Mouse (Mus musculus) neural tube, embryonic 14.5 days (tissue): ENCODE data around the gene Txnrd1. TPM values are rescaled to one million over a fixed set of nuclear protein-coding genes. Genes with fewer than 3 reads are reported as not detected.

Experiments
- ATAC-seq: fragments of 200-750 bp; cut with Nextera tagmentation; 2 replicates; pipeline ENCODE4 v1.8.0; 2017; ENCODE audit warnings: low read depth, mild to moderate bottlenecking, moderate TSS enrichment, moderate library complexity
- H3K27ac ChIP-seq: fragments of 300-500 bp; sonication (generic); 2 replicates; pipeline ENCODE4 v1.5.1; 2014; ENCODE audit warnings: low read depth, mild to moderate bottlenecking, control low read depth, low read length, moderate library complexity, mixed read lengths
- H3K27me3 ChIP-seq: fragments of 300-500 bp; sonication (generic); 2 replicates; pipeline ENCODE4 v1.6.1; 2014; ENCODE audit warnings: low read length; ENCODE audit not compliant: control insufficient read depth, insufficient read depth
- H3K36me3 ChIP-seq: fragments of 300-500 bp; sonication (generic); 2 replicates; pipeline ENCODE4 v1.6.1; 2014; ENCODE audit warnings: low read length, mixed read lengths; ENCODE audit not compliant: control insufficient read depth, insufficient read depth
- H3K4me1 ChIP-seq: fragments of 300-500 bp; sonication (generic); 2 replicates; pipeline ENCODE4 v1.6.1; 2014; ENCODE audit warnings: low read length; ENCODE audit not compliant: control insufficient read depth, insufficient read depth
- H3K4me2 ChIP-seq: fragments of 300-500 bp; sonication (generic); 2 replicates; pipeline ENCODE4 v1.6.1; 2014; ENCODE audit warnings: mild to moderate bottlenecking, low read depth, low read length, control low read depth
- H3K4me3 ChIP-seq: fragments of 300-500 bp; sonication (generic); 2 replicates; pipeline ENCODE4 v1.5.1; 2014; ENCODE audit warnings: low read depth, low read length, control low read depth, mixed read lengths
- H3K9ac ChIP-seq: fragments of 300-500 bp; sonication (generic); replicated peaks from 2 replicates; pipeline ENCODE4 v1.6.1; 2014; ENCODE audit warnings: low read depth, mild to moderate bottlenecking, control low read depth, low read length, mixed read lengths
- H3K9me3 ChIP-seq: fragments of 300-500 bp; sonication (generic); 2 replicates; pipeline ENCODE4 v1.6.1; 2016; ENCODE audit warnings: low read length; ENCODE audit not compliant: control insufficient read depth
- WGBS: fragments of 180-500 bp; shearing (Covaris S2); extraction: QIAGEN DNeasy Blood & Tissue Kit; methylation state at CpG from one replicate; pipeline ENCODE4 v1.1.7; 2014; 5-methylcytosine and 5-hydroxymethylcytosine counted together
- polyA plus RNA-seq: library from polyadenylated mRNA; unstranded; fragments of >200 nt; fragmentation: Nextera tagmentation; extraction: Ambion mirVana; gene quantifications from 2 replicates; pipeline ENCODE4 v1.2.1, GENCODE M21; 2014

Txnrd1 gene
- polyA plus RNA-seq, result 110 and 132 TPM in 2 replicates

DNA sequence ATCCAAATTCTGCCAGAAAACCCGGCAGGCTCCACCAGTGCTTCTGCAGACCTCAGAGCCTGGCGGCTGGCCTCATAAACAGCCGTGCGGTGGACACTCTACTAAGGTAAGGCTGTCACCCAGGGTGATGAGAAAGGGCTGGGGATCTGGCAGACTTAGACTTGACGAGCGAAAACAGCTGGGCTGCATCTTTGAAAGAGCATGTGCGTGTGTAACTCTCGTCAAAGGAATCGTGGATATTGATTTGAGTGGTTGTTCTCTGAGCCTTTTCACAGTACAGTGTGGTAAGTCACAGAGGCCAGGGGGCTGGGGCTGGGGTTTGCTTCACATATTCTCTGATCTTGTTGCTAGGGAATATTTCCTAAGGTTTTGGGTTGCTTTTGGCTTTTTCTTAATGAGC lies at the start of gene Txnrd1:
Txnrd1 (plus strand) TSS at position 26 of the 400 bp plus-strand sequence.
- H3K27me3 ChIP-seq, result no peaks in the 10 kb centered on the region
- no peak within 1 kb of the TSS for H3K4me3 ChIP-seq
- no peak within 1 kb of the TSS for H3K27ac ChIP-seq
- WGBS, result 67% methylated on average over 9 of the region's 9 CpGs
- H3K36me3 ChIP-seq, result no peaks in the 10 kb centered on the region
- ATAC-seq, result no peak
- H3K9ac ChIP-seq, result no peak within 1 kb of the TSS
- H3K4me1 ChIP-seq, result no peaks in the 10 kb centered on the region
- H3K4me2 ChIP-seq, result no peak within 1 kb of the TSS
- H3K9me3 ChIP-seq, result no peaks in the 10 kb centered on the region

DNA sequence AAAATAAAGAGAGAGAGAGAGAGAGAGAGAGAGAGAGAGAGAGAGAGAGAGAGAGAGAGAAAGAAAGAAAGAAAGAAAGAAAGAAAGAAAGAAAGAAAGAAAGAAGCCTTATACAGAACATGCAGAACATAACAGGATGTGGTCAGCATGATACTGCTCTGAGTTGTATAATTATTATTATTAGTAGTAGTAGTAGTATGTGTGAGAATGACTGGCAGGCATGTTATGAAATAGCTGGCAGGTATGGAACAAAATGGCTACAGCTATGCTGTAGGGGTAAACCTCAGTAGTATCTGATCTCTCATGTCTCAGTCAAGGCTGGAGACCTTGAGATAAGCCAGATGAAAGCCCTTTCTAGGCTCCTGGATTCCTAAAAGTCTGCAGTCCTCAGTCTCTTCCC lies 44.6 kb upstream of the Txnrd1 start:
- no peak for ATAC-seq
- no peaks in the 10 kb centered on the region for H3K9me3 ChIP-seq
- no peak overlapping the region for H3K9ac ChIP-seq
- no peak overlapping the region for H3K4me3 ChIP-seq
- H3K27me3 ChIP-seq, result no peaks in the 10 kb centered on the region
- no peaks in the 10 kb centered on the region for H3K4me1 ChIP-seq
- no peaks in the 10 kb centered on the region for H3K36me3 ChIP-seq
- H3K4me2 ChIP-seq, result no peak overlapping the region
- no peak overlapping the region for H3K27ac ChIP-seq

DNA sequence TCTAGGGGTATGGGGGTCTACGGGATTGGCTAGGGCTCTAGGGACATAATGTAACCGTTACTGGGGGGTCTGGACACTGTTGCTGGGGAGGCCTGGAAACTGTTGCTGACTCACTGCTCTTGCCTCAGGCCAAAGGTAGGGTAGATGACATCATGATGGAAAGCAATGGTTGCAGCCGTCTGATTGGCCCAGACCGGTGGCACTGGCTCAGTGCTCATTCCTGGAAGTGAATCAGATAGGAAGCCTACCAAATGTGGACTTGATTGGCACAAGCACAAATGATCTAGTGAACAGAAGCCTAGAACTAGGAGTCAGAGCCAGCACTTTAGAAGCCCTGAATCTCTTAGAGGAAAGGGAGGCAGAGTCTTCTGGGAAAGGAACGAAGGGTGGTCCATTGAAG lies 43.2 kb upstream of the Txnrd1 start:
- WGBS, result 90% methylated on average over 5 of the region's 5 CpGs
- Histone ChIP-seq H3K4me3 (no peak overlapping the region), H3K27me3 (no peaks in the 10 kb centered on the region), H3K4me2 (no peak overlapping the region), H3K4me1 (no peaks in the 10 kb centered on the region; the same call in 1 of the 2 replicates), H3K9ac (no peak overlapping the region), H3K9me3 (no peaks in the 10 kb centered on the region), H3K36me3 (no peaks in the 10 kb centered on the region), H3K27ac (no peak overlapping the region)
- no peak for ATAC-seq

GRCm38 (mm10) chr10:82791713-82792112 lies 42.0 kb upstream of the Txnrd1 start:
- no peaks in the 10 kb centered on the region for H3K9me3 ChIP-seq
- H3K4me1 ChIP-seq, result no peaks in the 10 kb centered on the region; the same call in 1 of the 2 replicates
- H3K36me3 ChIP-seq, result no peaks in the 10 kb centered on the region
- H3K4me2 ChIP-seq, result no peak overlapping the region
- H3K27ac ChIP-seq, result no peak overlapping the region
- H3K27me3 ChIP-seq, result no peaks in the 10 kb centered on the region
- ATAC-seq, result no peak
- no peak overlapping the region for H3K9ac ChIP-seq
- WGBS, result 87% methylated on average over 3 of the region's 3 CpGs
- no peak overlapping the region for H3K4me3 ChIP-seq

DNA sequence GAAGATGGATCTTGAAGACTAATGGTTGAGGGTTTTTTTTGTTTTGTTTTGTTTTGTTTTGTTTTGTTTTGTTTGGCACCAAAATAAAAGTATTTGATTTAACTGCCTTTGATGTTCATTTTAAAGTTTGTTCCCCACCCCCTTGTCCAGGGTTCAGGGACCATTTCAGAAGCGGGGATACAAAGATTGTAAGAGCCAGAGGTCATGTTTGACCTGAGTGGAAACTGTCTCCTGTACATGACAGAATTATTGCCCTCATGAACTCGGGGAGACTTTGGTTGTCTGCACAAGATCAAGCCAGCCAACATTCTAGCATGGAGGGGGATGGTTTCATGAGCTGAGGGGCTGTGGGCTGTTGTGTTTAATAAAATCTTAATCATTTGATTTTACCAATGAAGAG lies 41.4 kb upstream of the Txnrd1 start:
- no peak overlapping the region for H3K4me2 ChIP-seq
- H3K27me3 ChIP-seq, result no peaks in the 10 kb centered on the region
- no peaks in the 10 kb centered on the region for H3K9me3 ChIP-seq
- H3K9ac ChIP-seq, result no peak overlapping the region
- ATAC-seq, result no peak
- H3K4me3 ChIP-seq, result no peak overlapping the region
- 74% methylated on average over 2 of the region's 2 CpGs for WGBS
- no peaks in the 10 kb centered on the region for H3K36me3 ChIP-seq
- no peaks in the 10 kb centered on the region; the same call in 1 of the 2 replicates for H3K4me1 ChIP-seq
- H3K27ac ChIP-seq, result no peak overlapping the region

GRCm38 (mm10) chr10:82795071-82795731 lies 38.5 kb upstream of the Txnrd1 start:
- no peaks in the 10 kb centered on the region for H3K9me3 ChIP-seq
- H3K27ac ChIP-seq, result no peak overlapping the region
- ATAC-seq, result peak; percentile 68; the same call in 1 of the 2 replicates
- no peak overlapping the region for H3K9ac ChIP-seq
- WGBS, result 47% methylated on average over 15 of the region's 15 CpGs
- no peak overlapping the region for H3K4me3 ChIP-seq
- H3K4me1 ChIP-seq, result no peaks in the 10 kb centered on the region; the same call in 1 of the 2 replicates
- H3K4me2 ChIP-seq, result peak overlapping the region; percentile 20
- no peaks in the 10 kb centered on the region for H3K27me3 ChIP-seq
- no peaks in the 10 kb centered on the region for H3K36me3 ChIP-seq

GRCm38 (mm10) chr10:82795767-82796166 lies 38.0 kb upstream of the Txnrd1 start:
- H3K9me3 ChIP-seq, result no peaks in the 10 kb centered on the region
- WGBS, result 63% methylated on average over 8 of the region's 8 CpGs
- H3K4me3 ChIP-seq, result no peak overlapping the region
- H3K27me3 ChIP-seq, result no peaks in the 10 kb centered on the region
- no peaks in the 10 kb centered on the region; the same call in 1 of the 2 replicates for H3K4me1 ChIP-seq
- H3K4me2 ChIP-seq, result no peak overlapping the region; the same call in 1 of the 2 replicates
- H3K9ac ChIP-seq, result no peak overlapping the region
- ATAC-seq, result no peak
- no peaks in the 10 kb centered on the region for H3K36me3 ChIP-seq
- H3K27ac ChIP-seq, result no peak overlapping the region

- no peak for ATAC-seq
- H3K4me1 ChIP-seq, result no peaks in the 10 kb centered on the region; the same call in 1 of the 2 replicates
- no peaks in the 10 kb centered on the region for H3K36me3 ChIP-seq
- no peaks in the 10 kb centered on the region for H3K27me3 ChIP-seq
- H3K4me2 ChIP-seq, result no peak overlapping the region
- no peaks in the 10 kb centered on the region for H3K9me3 ChIP-seq
- H3K27ac ChIP-seq, result no peak overlapping the region
- H3K4me3 ChIP-seq, result no peak overlapping the region
- no peak overlapping the region for H3K9ac ChIP-seq
- WGBS, result 45% methylated on average over 12 of the region's 12 CpGs
Observed at GRCm38 (mm10) chr10:82796471-82797118, 37.2 kb upstream of the Txnrd1 start.

DNA sequence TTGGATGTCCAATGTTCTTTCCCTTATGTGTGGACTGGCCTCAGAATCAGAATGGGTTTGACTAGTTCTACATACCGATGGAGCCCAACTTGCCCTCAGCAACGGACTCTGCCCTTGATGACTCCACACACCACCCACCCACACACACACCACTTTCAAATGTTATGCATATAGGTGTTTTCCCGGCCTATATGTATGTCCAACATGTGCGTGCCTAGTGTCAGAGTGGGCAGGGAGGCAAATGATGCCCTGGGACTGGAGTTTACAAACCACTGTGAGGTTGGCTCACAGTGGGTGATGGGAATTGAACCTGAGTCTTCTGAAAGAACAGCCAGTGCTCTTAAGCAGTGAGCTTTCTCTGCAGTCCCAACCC lies 36.6 kb upstream of the Txnrd1 start:
- no peak for ATAC-seq
- H3K36me3 ChIP-seq, result no peaks in the 10 kb centered on the region
- WGBS, result 91% methylated on average over 4 of the region's 4 CpGs
- no peak overlapping the region for H3K9ac ChIP-seq
- no peak overlapping the region for H3K4me2 ChIP-seq
- no peaks in the 10 kb centered on the region for H3K27me3 ChIP-seq
- H3K4me3 ChIP-seq, result no peak overlapping the region
- H3K9me3 ChIP-seq, result no peaks in the 10 kb centered on the region
- no peaks in the 10 kb centered on the region; the same call in 1 of the 2 replicates for H3K4me1 ChIP-seq
- H3K27ac ChIP-seq, result no peak overlapping the region
